Mouse (Mus musculus): ENCODE data around the gene Lcn9. TPM values are rescaled to one million over a fixed set of nuclear protein-coding genes. Genes with fewer than 3 reads are reported as not detected.
A peak's percentile ranks its signal among the peaks of the same experiment; 100 is the strongest.

The Lcn9 gene
- total RNA-seq, 2 experiments from 2014 or later, result not detected

- peak; percentile 38 to 50 for DNase-seq
Measured at GRCm38 (mm10) chr2:25850330-25850729, 27.4 kb downstream of the Lcn9 start.

GRCm38 (mm10) chr2:25852626-25853025 lies 29.7 kb downstream of the Lcn9 start:
- peak; percentile 58 to 61 for DNase-seq

- DNase-seq, result no peak
Measured at GRCm38 (mm10) chr2:25853998-25854397, 31.0 kb downstream of the Lcn9 start.

- no peak for DNase-seq
Measured at GRCm38 (mm10) chr2:25859891-25860290, 36.9 kb downstream of the Lcn9 start.

GRCm38 (mm10) chr2:25862038-25862437 lies 39.1 kb downstream of the Lcn9 start:
- no peak for DNase-seq

GRCm38 (mm10) chr2:25862696-25863270 lies 39.8 kb downstream of the Lcn9 start:
- peak in 1 of 2 experiments; percentile 10 for DNase-seq

- peak in 1 of 2 experiments; percentile 41 for DNase-seq
Measured at GRCm38 (mm10) chr2:25863337-25864131, 40.6 kb downstream of the Lcn9 start, which contains the start of gene Kcnt1. Gene Kcnt1 (plus strand): TSS chr2:25863734.

- no peak for DNase-seq
Measured at GRCm38 (mm10) chr2:25864230-25864629, 41.3 kb downstream of the Lcn9 start.

- DNase-seq, result peak; percentile 37
Measured at GRCm38 (mm10) chr2:25865412-25865811, 42.5 kb downstream of the Lcn9 start.

GRCm38 (mm10) chr2:25866656-25867055 lies 43.7 kb downstream of the Lcn9 start:
- no peak for DNase-seq

Other genes starting within 250 kb of the Lcn9 start
- 1 to 10 TPM; 3.1 to 3.2 TPM for gene Mamdc4, start 248.3 kb upstream of the Lcn9 start, total RNA-seq (2021)
- 10 to 100 TPM; 62.5 to 68.3 TPM for gene Phpt1, start 247.9 kb upstream of the Lcn9 start, total RNA-seq (2021)
- gene Ajm1, start 241.4 kb upstream of the Lcn9 start, total RNA-seq (2021), result 100 to 1,000 TPM in 1 of 2 experiments, 10 to 100 TPM in 1; 96.4 to 117 TPM
- 100 to 1,000 TPM; 142 to 155 TPM for gene Rabl6, start 214.6 kb upstream of the Lcn9 start, total RNA-seq (2021)
- not detected for gene Ccdc183, start 205.5 kb upstream of the Lcn9 start, total RNA-seq (2021)
- 10 to 100 TPM; 13.1 to 16.6 TPM for gene Tmem141, start 201.1 kb upstream of the Lcn9 start, total RNA-seq (2021)
- gene Fcna, start 195.1 kb upstream of the Lcn9 start, total RNA-seq (2021), result under 1 TPM; 0.32 to 0.43 TPM
- not detected for gene Lcn8, start 170.0 kb upstream of the Lcn9 start, total RNA-seq (2021)
- not detected for gene Lcn5, start 165.2 kb upstream of the Lcn9 start, total RNA-seq (2021)
- gene Lcn6, start 146.4 kb upstream of the Lcn9 start, total RNA-seq (2021), result not detected
- not detected for gene Lcn10, start 140.4 kb upstream of the Lcn9 start, total RNA-seq (2021)
- not detected for gene Obp2a, start 123.1 kb upstream of the Lcn9 start, total RNA-seq (2021)
- gene Bmyc, start 116.4 kb upstream of the Lcn9 start, total RNA-seq (2021), result 10 to 100 TPM; 82.1 to 87.9 TPM
- gene Obp2b, start 86.1 kb upstream of the Lcn9 start, total RNA-seq (2021), result under 1 TPM in 1 of 2 experiments, not detected in 1; 0.85 TPM
- gene Lcn3, start 57.6 kb upstream of the Lcn9 start, total RNA-seq (2021), result not detected
- gene Lcn11, start 46.1 kb upstream of the Lcn9 start, total RNA-seq (2021), result not detected
- not detected for gene Gm13539, start 40.9 kb upstream of the Lcn9 start, total RNA-seq (2021)
- gene Glt6d1, start 7.3 kb upstream of the Lcn9 start, total RNA-seq (2021), result not detected
- not detected for gene Sohlh1, start 24.1 kb downstream of the Lcn9 start, total RNA-seq (2021)
- gene Kcnt1, start 40.6 kb downstream of the Lcn9 start, total RNA-seq (2021), result 10 to 100 TPM; 29.7 to 45.1 TPM
- gene Camsap1, start 160.1 kb downstream of the Lcn9 start, total RNA-seq (2021), result 100 to 1,000 TPM; 123 to 135 TPM
- gene Ubac1, start 198.6 kb downstream of the Lcn9 start, total RNA-seq (2021), result 10 to 100 TPM; 57.7 to 59.0 TPM